ENCODE assay signal across 19 mouse cellular contexts in genomic region chr2:167007001-167007491, GRCm38 (mm10). TPM values are rescaled to one million over a fixed set of nuclear protein-coding genes. Genes with fewer than 3 reads are reported as not detected.
A peak's percentile ranks its signal among the peaks of the same experiment; 100 is the strongest.
DNase-seq lines count a peak whose midpoint lies in the region; ATAC-seq lines count a peak whose summit lies in the region.
"Had no signal": no experiment of that assay in that cellular context is flagged by ENCODE, and none has a peak within 500 bp of the region (broad histone marks: within the 10 kb centered on the region; RNA-seq: fewer than 3 reads in every experiment).

No protein-coding gene starts in this region.

- no peaks in the 10 kb centered on the region for H3K27me3 ChIP-seq in midbrain, embryonic 11.5 days (ENCODE audit: control insufficient read depth, insufficient read depth, low read length)
- no peaks in the 10 kb centered on the region for H3K27me3 ChIP-seq in midbrain, embryonic 15.5 days (replicated peaks)
- H3K27me3 ChIP-seq in splenic B cell, adult 2 months (ENCODE audit: control insufficient read depth, insufficient read depth, low read length, poor library complexity, severe bottlenecking): no peaks in the 10 kb centered on the region; the same call in 1 of the 2 replicates
- H3K27me3 ChIP-seq: embryonic facial prominence, embryonic 15.5 days; heart, embryonic 15.5 days; kidney, embryonic 15.5 days; limb, embryonic 15.5 days; lung, embryonic 15.5 days; megakaryocyte, embryonic 14.5 days had no signal

- no peak overlapping the region for H3K9ac ChIP-seq in midbrain, embryonic 11.5 days (ENCODE audit: low read length)
- H3K9ac ChIP-seq in midbrain, embryonic 15.5 days: no peak overlapping the region
- H3K9ac ChIP-seq: embryonic facial prominence, embryonic 15.5 days; forebrain, embryonic 12.5 days; heart, embryonic 15.5 days; kidney, embryonic 15.5 days; limb, embryonic 15.5 days; lung, embryonic 15.5 days had no signal

- H3K9me3 ChIP-seq in midbrain, embryonic 11.5 days (ENCODE audit: control insufficient read depth, low read length): no peaks in the 10 kb centered on the region
- no peaks in the 10 kb centered on the region for H3K9me3 ChIP-seq in midbrain, embryonic 15.5 days
- H3K9me3 ChIP-seq: embryonic facial prominence, embryonic 15.5 days; forebrain, embryonic 12.5 days; G1E; heart, embryonic 15.5 days; hindbrain, embryonic 10.5 days; kidney, embryonic 15.5 days; limb, embryonic 15.5 days; lung, embryonic 15.5 days; megakaryocyte, embryonic 14.5 days had no signal

- H3K36me3 ChIP-seq in midbrain, embryonic 11.5 days (ENCODE audit: control insufficient read depth, insufficient read depth, low read length): no peaks in the 10 kb centered on the region
- no peaks in the 10 kb centered on the region for H3K36me3 ChIP-seq in midbrain, embryonic 15.5 days (replicated peaks)
- H3K36me3 ChIP-seq in splenic B cell, adult 2 months (ENCODE audit: control insufficient read depth, insufficient read depth, low read length, poor library complexity, severe bottlenecking): no peaks in the 10 kb centered on the region
- H3K36me3 ChIP-seq: embryonic facial prominence, embryonic 15.5 days; forebrain, embryonic 12.5 days; G1E; heart, embryonic 15.5 days; hindbrain, embryonic 10.5 days; kidney, embryonic 15.5 days; limb, embryonic 15.5 days; lung, embryonic 15.5 days had no signal

- DNase-seq in midbrain, embryonic 11.5 days (ENCODE audit: low spot score, missing footprints): peak; percentile 47
- peak; percentile 85 for DNase-seq in cerebellum, postnatal 10 days
- peak; percentile 18 for DNase-seq in splenic B cell, adult 2 months (ENCODE audit: low read depth, low spot score)
- no peak for DNase-seq in retina, postnatal 1 day
- no peak for DNase-seq in left cerebral cortex, postnatal 10 days (ENCODE audit: extremely low spot score in 1 of 2, low spot score in 2 of 2)
- DNase-seq: adrenal gland, postnatal 14 days; heart, adult 11 months; right cerebral cortex, postnatal 14 days had no signal

- ATAC-seq in midbrain, embryonic 11.5 days (ENCODE audit: low FRiP score): no peak
- ATAC-seq in midbrain, embryonic 15.5 days (replicated peaks): no peak
- peak; percentile 66; the same call in 1 of the 2 replicates for ATAC-seq in cerebellum, adult (ENCODE audit: insufficient number of reproducible peaks, low FRiP score, low TSS enrichment)

- 83% methylated on average over 13 of the region's 13 CpGs for WGBS in midbrain, embryonic 11.5 days
- 78% methylated on average over 13 of the region's 13 CpGs for WGBS in midbrain, embryonic 15.5 days

- H3K27ac ChIP-seq in midbrain, embryonic 11.5 days (ENCODE audit: low read depth, low read length): no peak overlapping the region
- H3K27ac ChIP-seq in midbrain, embryonic 15.5 days: no peak overlapping the region
- H3K27ac ChIP-seq: embryonic facial prominence, embryonic 15.5 days; forebrain, embryonic 12.5 days; heart, embryonic 15.5 days; hindbrain, embryonic 10.5 days; kidney, embryonic 15.5 days; limb, embryonic 15.5 days; lung, embryonic 15.5 days had no signal

- H3K4me2 ChIP-seq in midbrain, embryonic 11.5 days: no peak overlapping the region
- no peak overlapping the region for H3K4me2 ChIP-seq in midbrain, embryonic 15.5 days
- H3K4me2 ChIP-seq: embryonic facial prominence, embryonic 15.5 days; forebrain, embryonic 12.5 days; heart, embryonic 15.5 days; kidney, embryonic 15.5 days; limb, embryonic 15.5 days; lung, embryonic 15.5 days had no signal

- intact Hi-C loops in left cerebral cortex, postnatal 10 days (cut with DNase I): no loop called here

- no peaks in the 10 kb centered on the region for H3K4me1 ChIP-seq in midbrain, embryonic 11.5 days (ENCODE audit: control insufficient read depth, insufficient read depth, low read length)
- 0 out of 2 replicates have a peak, but pooled peaks cover 3% of the 10 kb centered on the region for H3K4me1 ChIP-seq in midbrain, embryonic 15.5 days
- H3K4me1 ChIP-seq: forebrain, embryonic 12.5 days; hindbrain, embryonic 10.5 days; kidney, embryonic 15.5 days; lung, embryonic 15.5 days had no signal

- H3K4me3 ChIP-seq in midbrain, embryonic 11.5 days (ENCODE audit: low read depth, low read length): no peak overlapping the region
- no peak overlapping the region for H3K4me3 ChIP-seq in midbrain, embryonic 15.5 days
- H3K4me3 ChIP-seq: embryonic facial prominence, embryonic 15.5 days; forebrain, embryonic 12.5 days; heart, embryonic 15.5 days; hindbrain, embryonic 10.5 days; kidney, embryonic 15.5 days; limb, embryonic 15.5 days; lung, embryonic 15.5 days; megakaryocyte, embryonic 14.5 days had no signal

RNA-seq across cellular contexts. Expression of gene Ddx27, which starts 7.9 kb away (rescaled TPM):
- 40.6 and 42.5 TPM in 2 replicates for polyA plus RNA-seq in midbrain, embryonic 11.5 days (2014; fragmentation: Nextera tagmentation; extraction: Ambion mirVana)
- 38.8 and 40.7 TPM in 2 replicates for polyA plus RNA-seq in midbrain, embryonic 15.5 days (2015; fragmentation: Nextera tagmentation; extraction: Ambion mirVana)
- 10 to 100 TPM; 34.9 to 40.6 TPM for total RNA-seq in left cerebral cortex, postnatal 10 days (2021)

RNA-seq across cellular contexts. Expression of gene Stau1, which starts 10.9 kb away (rescaled TPM):
- polyA plus RNA-seq in midbrain, embryonic 11.5 days (2014; fragmentation: Nextera tagmentation; extraction: Ambion mirVana): 96.2 and 104 TPM in 2 replicates
- polyA plus RNA-seq in midbrain, embryonic 15.5 days (2015; fragmentation: Nextera tagmentation; extraction: Ambion mirVana): 114 and 122 TPM in 2 replicates
- total RNA-seq in left cerebral cortex, postnatal 10 days (2021): 10 to 100 TPM; 75.1 to 75.9 TPM

RNA-seq across cellular contexts. Expression of gene Znfx1, which starts 55.8 kb away (rescaled TPM):
- polyA plus RNA-seq in midbrain, embryonic 11.5 days (2014; fragmentation: Nextera tagmentation; extraction: Ambion mirVana): 5.4 and 5.5 TPM in 2 replicates
- polyA plus RNA-seq in midbrain, embryonic 15.5 days (2015; fragmentation: Nextera tagmentation; extraction: Ambion mirVana): 9.5 and 10.1 TPM in 2 replicates
- 10 to 100 TPM; 29.7 to 33.6 TPM for total RNA-seq in left cerebral cortex, postnatal 10 days (2021)

Comparison
In these comparisons a context has a peak if more than half of its experiments do, and no peak if none do; other contexts are left out.
1. DNase-seq: peak in midbrain, embryonic 11.5 days (single experiment), cerebellum, postnatal 10 days (2 of 2) and splenic B cell, adult 2 months (single experiment); none in retina, postnatal 1 day (single experiment) and left cerebral cortex, postnatal 10 days (0 of 2).